ENCODE assay signal across 7 mouse cellular contexts in genomic region chr7:25179606-25180161, GRCm38 (mm10). TPM values are rescaled to one million over a fixed set of nuclear protein-coding genes. Genes with fewer than 3 reads are reported as not detected.
DNase-seq lines count a peak whose midpoint lies in the region; ATAC-seq lines count a peak whose summit lies in the region.

Gene Pou2f2, minus strand, starts transcription at chr7:25179726.

- under 1% methylated on average over 30 of the region's 56 CpGs for WGBS in limb, embryonic 11.5 days
- 1% methylated on average over 47 of the region's 56 CpGs for WGBS in midbrain, embryonic 11.5 days

- peak; percentile 79 for DNase-seq in adrenal gland, postnatal 14 days
- peak; percentile 88 for DNase-seq in embryo, embryonic 9.5 days (ENCODE audit: extremely low spot score)
- DNase-seq in heart, adult 18-20 months: peak; percentile 71 to 77
- DNase-seq in kidney, adult 8-10 months: peak; percentile 14 to 32
- peak; percentile 89 for DNase-seq in limb, embryonic 11.5 days (ENCODE audit: low spot score)
- peak; percentile 98 for DNase-seq in midbrain, embryonic 11.5 days (ENCODE audit: low spot score, missing footprints)
- DNase-seq in right cerebral cortex, postnatal 4 days: peak; percentile 87

- peak within 1 kb of the TSS; percentile 45 for H3K4me3 ChIP-seq in limb, embryonic 11.5 days (ENCODE audit: low read depth, low read length)
- H3K4me3 ChIP-seq in midbrain, embryonic 11.5 days (ENCODE audit: low read depth, low read length): peak within 1 kb of the TSS; percentile 53

- H3K27ac ChIP-seq in limb, embryonic 11.5 days (replicated peaks; ENCODE audit: low read depth, low read length): no peak within 1 kb of the TSS
- peak within 1 kb of the TSS; percentile 91 for H3K27ac ChIP-seq in midbrain, embryonic 11.5 days (ENCODE audit: low read depth, low read length)

- H3K4me2 ChIP-seq in limb, embryonic 11.5 days (ENCODE audit: low read depth, severe bottlenecking): peak within 1 kb of the TSS; percentile 83
- peak within 1 kb of the TSS; percentile 80 for H3K4me2 ChIP-seq in midbrain, embryonic 11.5 days

- H3K9ac ChIP-seq in limb, embryonic 11.5 days (ENCODE audit: low read length): peak within 1 kb of the TSS; percentile 48
- peak within 1 kb of the TSS; percentile 85 for H3K9ac ChIP-seq in midbrain, embryonic 11.5 days (ENCODE audit: low read length)

- H3K27me3 ChIP-seq in limb, embryonic 11.5 days (ENCODE audit: control insufficient read depth, insufficient read depth, low read length): peaks cover 72% of the 10 kb centered on the region
- H3K27me3 ChIP-seq in midbrain, embryonic 11.5 days (ENCODE audit: control insufficient read depth, insufficient read depth, low read length): peaks cover 40% of the 10 kb centered on the region

- ATAC-seq in limb, embryonic 11.5 days (ENCODE audit: insufficient number of reproducible peaks, low FRiP score, low TSS enrichment, low read depth): peak; percentile 85
- ATAC-seq in midbrain, embryonic 11.5 days (ENCODE audit: low FRiP score): peak; percentile 92

- H3K4me1 ChIP-seq in limb, embryonic 11.5 days (ENCODE audit: control insufficient read depth, insufficient read depth, low read length): peaks cover 11% of the 10 kb centered on the region; the same call in 1 of the 2 replicates
- peaks cover 36% of the 10 kb centered on the region for H3K4me1 ChIP-seq in midbrain, embryonic 11.5 days (ENCODE audit: control insufficient read depth, insufficient read depth, low read length)

- no peaks in the 10 kb centered on the region for H3K36me3 ChIP-seq in limb, embryonic 11.5 days (ENCODE audit: control insufficient read depth, insufficient read depth, low read length)
- H3K36me3 ChIP-seq in midbrain, embryonic 11.5 days (ENCODE audit: control insufficient read depth, insufficient read depth, low read length): no peaks in the 10 kb centered on the region

- no peaks in the 10 kb centered on the region for H3K9me3 ChIP-seq in limb, embryonic 11.5 days (ENCODE audit: control insufficient read depth, low read length)
- H3K9me3 ChIP-seq in midbrain, embryonic 11.5 days (ENCODE audit: control insufficient read depth, low read length): no peaks in the 10 kb centered on the region

RNA-seq across cellular contexts. Expression of gene Pou2f2, which starts in this region (rescaled TPM):
- total RNA-seq in adrenal gland, postnatal 14 days (2021): 0.96 and 5.1 TPM in 2 replicates
- 1 to 10 TPM in 1 of 2 experiments, under 1 TPM in 1; 0.25 to 1.5 TPM for total RNA-seq in heart, adult 18-20 months (2021)
- polyA plus RNA-seq in limb, embryonic 11.5 days (2014; fragmentation: Nextera tagmentation; extraction: Ambion mirVana): 3.9 and 6.2 TPM in 2 replicates
- 26.6 and 31.3 TPM in 2 replicates for polyA plus RNA-seq in midbrain, embryonic 11.5 days (2014; fragmentation: Nextera tagmentation; extraction: Ambion mirVana)

Comparison
In these comparisons a context has a peak if more than half of its experiments do, and no peak if none do; other contexts are left out.
1. DNase-seq: peak in every context shown above with its lines; median percentile 98 in midbrain, embryonic 11.5 days; 89 in limb, embryonic 11.5 days; 88 in embryo, embryonic 9.5 days; 87 in right cerebral cortex, postnatal 4 days; 79 in adrenal gland, postnatal 14 days; 74 in heart, adult 18-20 months; 23 in kidney, adult 8-10 months.